ENCODE assay signal across 14 mouse cellular contexts in genomic region chr3:97915081-97915480, GRCm38 (mm10). TPM values are rescaled to one million over a fixed set of nuclear protein-coding genes. Genes with fewer than 3 reads are reported as not detected.
DNase-seq lines count a peak whose midpoint lies in the region; TF ChIP-seq lines count a peak whose summit lies in the region.
"Had no signal": no experiment of that assay in that cellular context is flagged by ENCODE, and none has a peak within 500 bp of the region (broad histone marks: within the 10 kb centered on the region; RNA-seq: fewer than 3 reads in every experiment).

No protein-coding gene starts in this region.

- no peaks in the 10 kb centered on the region for H3K27me3 ChIP-seq in cerebellum, adult 2 months (ENCODE audit: control insufficient read depth, insufficient read depth, low read length)
- no peaks in the 10 kb centered on the region for H3K27me3 ChIP-seq in kidney, adult 2 months (replicated peaks; ENCODE audit: control insufficient read depth, insufficient read depth, low read length)
- no peaks in the 10 kb centered on the region for H3K27me3 ChIP-seq in splenic B cell, adult 2 months (ENCODE audit: control insufficient read depth, insufficient read depth, low read length, poor library complexity, severe bottlenecking)

- peaks cover 7% of the 10 kb centered on the region for H3K36me3 ChIP-seq in kidney, adult 2 months (ENCODE audit: control insufficient read depth, insufficient read depth, low read length)
- peaks cover 8% of the 10 kb centered on the region for H3K36me3 ChIP-seq in splenic B cell, adult 2 months (ENCODE audit: control insufficient read depth, insufficient read depth, low read length, poor library complexity, severe bottlenecking)

- no peak for TF ChIP-seq POLR2A in cerebellum, adult 2 months (IDR thresholded peaks at IDR 0.05; ENCODE audit: borderline replicate concordance, insufficient read depth, low read length)
- no peak for TF ChIP-seq POLR2A in kidney, adult 2 months (IDR thresholded peaks at IDR 0.05; ENCODE audit: low read depth, low read length)

- no peak for DNase-seq in cerebellum, adult 2 months
- DNase-seq in cerebellum, adult 8-10 months = no peak
- no peak for DNase-seq in kidney, adult 2 months
- DNase-seq in kidney, postnatal 14 days = no peak
- DNase-seq in retina, embryonic 14.5 days (ENCODE audit: low spot score) = peak; percentile 42
- DNase-seq in retina, postnatal 1 day = no peak
- DNase-seq in splenic B cell, adult 2 months (ENCODE audit: low read depth, low spot score) = peak; percentile 31
- DNase-seq in T-cell, adult 2 months (ENCODE audit: low spot score) = no peak
- DNase-seq: cerebellum, postnatal 10 days; gastrocnemius, postnatal 10 days; kidney, adult 11 months; right cerebral cortex, postnatal 14 days; thymus, postnatal 25 days had no signal

- H3K27ac ChIP-seq in cerebellum, adult 2 months (ENCODE audit: insufficient read depth, low read length) = no peak overlapping the region
- no peak overlapping the region for H3K27ac ChIP-seq in kidney, adult 2 months (ENCODE audit: insufficient read depth, low read depth, low read length)

- no peak overlapping the region for H3K4me3 ChIP-seq in cerebellum, adult 2 months (replicated peaks; ENCODE audit: insufficient read depth, low read depth, low read length)
- no peak overlapping the region for H3K4me3 ChIP-seq in kidney, adult 2 months (ENCODE audit: insufficient read depth, low read depth, low read length)
- H3K4me3 ChIP-seq: erythroblast, embryonic 14.5 days had no signal

- 61% methylated on average over 4 of the region's 4 CpGs for WGBS in cerebellum, adult 2 months
- 56% methylated on average over 4 of the region's 4 CpGs for WGBS in kidney, adult 2 months

- peak; percentile 8; the same call in 1 of the 2 replicates for TF ChIP-seq CTCF in cerebellum, adult 2 months (IDR thresholded peaks at IDR 0.05; ENCODE audit: borderline replicate concordance, insufficient read depth, low read depth, low read length)
- TF ChIP-seq CTCF in kidney, adult 2 months (conservative IDR thresholded peaks at IDR 0.05; ENCODE audit: insufficient read depth, insufficient read length, low read depth, low read length) = 0 out of 2 replicates have a peak, but pooled peaks have one; percentile 13

- H3K4me1 ChIP-seq in cerebellum, adult 2 months (ENCODE audit: control insufficient read depth, insufficient read depth, low read length) = no peaks in the 10 kb centered on the region
- H3K4me1 ChIP-seq in kidney, adult 2 months (ENCODE audit: control insufficient read depth, insufficient read depth, low read length) = no peaks in the 10 kb centered on the region

RNA-seq across cellular contexts. Expression of gene Sec22b, which starts 14.1 kb away (rescaled TPM):
- polyA plus RNA-seq in cerebellum, adult 2 months (2012; rRNA removed) = 69.9 and 70.5 TPM in 2 replicates
- 24.6 and 31.1 TPM in 2 replicates for polyA plus RNA-seq in kidney, adult 2 months (2012; rRNA removed)

RNA-seq across cellular contexts. Expression of gene Pde4dip, which starts 26.6 kb away (rescaled TPM):
- 88.6 and 93.9 TPM in 2 replicates for polyA plus RNA-seq in cerebellum, adult 2 months (2012; rRNA removed)
- 37.7 and 58.1 TPM in 2 replicates for polyA plus RNA-seq in kidney, adult 2 months (2012; rRNA removed)

Comparison
In these comparisons a context has a peak if more than half of its experiments do, and no peak if none do; other contexts are left out.
1. DNase-seq: peak in retina, embryonic 14.5 days (single experiment) and splenic B cell, adult 2 months (single experiment); none in cerebellum, adult 2 months (0 of 2), cerebellum, adult 8-10 months (single experiment), kidney, adult 2 months (single experiment), kidney, postnatal 14 days (single experiment), retina, postnatal 1 day (single experiment) and T-cell, adult 2 months (single experiment).